Mouse (Mus musculus): ENCODE data around the gene Cdk1. TPM values are rescaled to one million over a fixed set of nuclear protein-coding genes. Genes with fewer than 3 reads are reported as not detected.
A peak's percentile ranks its signal among the peaks of the same experiment; 100 is the strongest.

The Cdk1 gene
- polyA plus RNA-seq, 1 experiment from 2014 or later = 434 TPM

GRCm38 (mm10) chr10:69327362-69327761, 25.4 kb downstream of the Cdk1 start:
- no peaks in the 10 kb centered on the region for H3K36me3 ChIP-seq
- no peaks in the 10 kb centered on the region; the same call in 1 of the 2 replicates for H3K4me1 ChIP-seq (replicated peaks)
- H3K27me3 ChIP-seq = no peaks in the 10 kb centered on the region
- H3K9me3 ChIP-seq = no peaks in the 10 kb centered on the region
- H3K4me3 ChIP-seq (replicated peaks) = no peak overlapping the region
- no peak overlapping the region for H3K9ac ChIP-seq (replicated peaks)
- ATAC-seq (ENCODE audit: insufficient number of reproducible peaks, insufficient read depth, low FRiP score, low TSS enrichment, low read depth) = no peak
- WGBS = 61% methylated on average over 8 of the region's 8 CpGs
- no peak overlapping the region for H3K4me2 ChIP-seq
- no peak overlapping the region for H3K27ac ChIP-seq

- ATAC-seq (ENCODE audit: insufficient number of reproducible peaks, insufficient read depth, low FRiP score, low TSS enrichment, low read depth) = no peak
- Histone ChIP-seq H3K4me1 (replicated peaks) (peaks cover 6% of the 10 kb centered on the region; the same call in 1 of the 2 replicates), H3K9me3 (no peaks in the 10 kb centered on the region), H3K4me2 (no peak overlapping the region), H3K9ac (replicated peaks) (no peak overlapping the region), H3K4me3 (replicated peaks) (no peak overlapping the region), H3K36me3 (no peaks in the 10 kb centered on the region), H3K27ac (no peak overlapping the region), H3K27me3 (no peaks in the 10 kb centered on the region)
- WGBS = 87% methylated on average over 3 of the region's 3 CpGs
Measured at GRCm38 (mm10) chr10:69326433-69326832, 26.3 kb downstream of the Cdk1 start.

- Histone ChIP-seq H3K9ac (replicated peaks) (no peak overlapping the region), H3K27me3 (no peaks in the 10 kb centered on the region), H3K4me1 (replicated peaks) (peaks cover 15% of the 10 kb centered on the region), H3K36me3 (no peaks in the 10 kb centered on the region), H3K9me3 (0 out of 2 replicates have a peak, but pooled peaks cover 3% of the 10 kb centered on the region), H3K4me3 (replicated peaks) (no peak overlapping the region), H3K27ac (no peak overlapping the region), H3K4me2 (no peak overlapping the region)
- no peak for ATAC-seq (ENCODE audit: insufficient number of reproducible peaks, insufficient read depth, low FRiP score, low TSS enrichment, low read depth)
- 90% methylated on average over 7 of the region's 7 CpGs for WGBS
Measured at GRCm38 (mm10) chr10:69324816-69325215, 27.9 kb downstream of the Cdk1 start.

DNA sequence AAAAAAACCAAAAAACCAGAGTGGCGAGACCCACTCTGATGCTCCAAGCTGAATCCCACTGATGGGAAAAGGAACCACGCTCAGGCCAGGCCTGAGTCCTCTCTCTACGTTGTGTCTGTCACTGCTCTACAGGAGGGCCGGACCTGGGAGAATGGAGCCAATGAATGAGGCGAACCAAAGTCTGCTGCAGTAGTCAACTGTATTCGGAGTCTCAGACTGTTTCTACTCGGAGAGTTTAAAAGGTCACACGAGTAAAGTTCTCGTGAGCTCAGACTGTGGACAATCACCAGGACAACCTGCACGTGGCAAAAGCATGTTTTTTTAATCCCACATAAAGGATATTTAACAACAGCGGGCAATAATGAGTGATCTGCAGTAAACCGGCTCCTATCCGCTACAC, 28.8 kb downstream of the Cdk1 start:
- Histone ChIP-seq H3K4me2 (no peak overlapping the region), H3K27ac (no peak overlapping the region), H3K4me1 (replicated peaks) (peaks cover 15% of the 10 kb centered on the region), H3K9ac (replicated peaks) (no peak overlapping the region), H3K36me3 (no peaks in the 10 kb centered on the region), H3K4me3 (replicated peaks) (no peak overlapping the region), H3K9me3 (0 out of 2 replicates have a peak, but pooled peaks cover 4% of the 10 kb centered on the region), H3K27me3 (no peaks in the 10 kb centered on the region)
- no peak for ATAC-seq (ENCODE audit: insufficient number of reproducible peaks, insufficient read depth, low FRiP score, low TSS enrichment, low read depth)
- WGBS = 75% methylated on average over 13 of the region's 13 CpGs

DNA sequence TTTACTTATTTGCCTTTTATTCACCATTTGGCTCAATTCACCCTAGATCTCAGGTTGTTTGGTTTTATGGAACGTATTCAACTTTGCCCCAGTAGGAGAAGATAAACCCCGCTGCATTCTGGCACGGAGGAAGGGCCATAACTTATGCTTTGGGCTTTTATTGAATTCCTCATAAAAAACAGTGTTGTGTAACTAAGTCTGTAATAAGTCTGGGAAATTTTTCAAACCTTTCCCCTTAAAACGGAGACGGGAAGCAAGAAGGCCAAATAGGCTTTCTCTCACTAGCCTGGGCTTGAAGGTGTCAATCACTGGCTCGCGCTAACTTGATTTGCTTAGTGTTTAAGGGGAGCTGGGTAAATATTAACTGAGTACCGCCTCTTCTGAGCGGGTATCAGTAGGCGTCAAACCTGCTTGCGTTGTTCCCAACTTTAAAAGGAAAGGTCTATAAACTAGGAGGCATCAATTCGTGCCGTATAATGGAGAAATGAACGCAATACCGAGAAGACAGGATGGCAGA, 31.2 kb downstream of the Cdk1 start:
- H3K4me2 ChIP-seq = peak overlapping the region; percentile 41

DNA sequence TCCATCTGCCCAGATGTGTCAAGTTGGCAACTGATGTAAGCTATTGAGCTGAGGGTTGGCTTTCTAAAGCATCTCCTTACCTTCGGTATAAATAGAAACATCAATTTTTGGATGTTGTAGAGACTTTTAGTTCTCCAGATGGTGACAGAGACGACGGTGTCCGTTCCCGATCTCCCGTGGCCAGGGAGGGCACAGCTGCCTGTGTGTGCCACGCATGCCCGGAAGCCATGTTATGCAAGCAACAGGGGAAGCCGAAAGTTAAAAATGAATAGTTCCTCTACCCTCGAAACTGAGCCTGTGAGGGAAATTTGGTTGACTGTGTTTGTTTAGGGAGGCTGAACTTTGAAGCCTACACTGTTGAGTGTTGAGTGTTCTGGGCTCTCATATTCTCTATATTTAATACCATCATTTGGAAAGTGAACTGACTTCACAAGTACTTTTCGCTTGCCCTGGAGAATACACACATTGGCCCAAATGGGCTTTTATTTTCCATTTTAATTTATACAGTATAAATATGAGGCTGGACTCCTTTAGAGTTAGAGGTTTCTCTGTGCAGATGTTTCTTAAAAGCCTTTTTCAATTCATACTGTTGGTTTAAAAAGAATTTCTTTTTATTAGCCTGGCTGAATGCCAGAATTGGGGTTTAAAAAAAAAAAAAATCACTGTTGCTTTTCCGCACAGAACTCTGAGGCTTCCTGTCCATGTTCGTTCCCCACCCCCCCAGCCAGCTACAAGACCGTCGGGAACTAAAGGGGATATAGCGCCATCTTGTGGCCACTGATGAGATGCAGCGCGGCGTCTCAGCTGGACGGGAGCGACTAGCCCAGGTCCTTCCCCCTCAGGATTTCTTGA, 31.8 kb downstream of the Cdk1 start:
- Histone ChIP-seq H3K36me3 (no peaks in the 10 kb centered on the region), H3K9me3 (0 out of 2 replicates have a peak, but pooled peaks cover 4% of the 10 kb centered on the region), H3K4me1 (replicated peaks) (peaks cover 15% of the 10 kb centered on the region), H3K4me2 (peak overlapping the region; percentile 41), H3K27me3 (no peaks in the 10 kb centered on the region), H3K4me3 (replicated peaks) (no peak overlapping the region), H3K27ac (peak overlapping the region; percentile 87), H3K9ac (replicated peaks) (no peak overlapping the region)
- ATAC-seq (ENCODE audit: insufficient number of reproducible peaks, insufficient read depth, low FRiP score, low TSS enrichment, low read depth) = peak; percentile 81
- WGBS = 43% methylated on average over 21 of the region's 21 CpGs

More for the DNA sequence above, 31.2 kb downstream of the Cdk1 start:
- Histone ChIP-seq H3K4me3 (replicated peaks) (no peak overlapping the region), H3K27me3 (no peaks in the 10 kb centered on the region), H3K27ac (peak overlapping the region; percentile 54; the same call in 1 of the 2 replicates), H3K9me3 (0 out of 2 replicates have a peak, but pooled peaks cover 4% of the 10 kb centered on the region), H3K4me1 (replicated peaks) (peaks cover 15% of the 10 kb centered on the region), H3K9ac (replicated peaks) (no peak overlapping the region), H3K36me3 (no peaks in the 10 kb centered on the region)
- WGBS = 46% methylated on average over 15 of the region's 15 CpGs
- peak; percentile 54 for ATAC-seq (ENCODE audit: insufficient number of reproducible peaks, insufficient read depth, low FRiP score, low TSS enrichment, low read depth)

GRCm38 (mm10) chr10:69318514-69318913, 34.2 kb downstream of the Cdk1 start:
- H3K9me3 ChIP-seq = 0 out of 2 replicates have a peak, but pooled peaks cover 4% of the 10 kb centered on the region
- no peak overlapping the region for H3K27ac ChIP-seq
- H3K27me3 ChIP-seq = no peaks in the 10 kb centered on the region
- no peak overlapping the region for H3K9ac ChIP-seq (replicated peaks)
- H3K36me3 ChIP-seq = no peaks in the 10 kb centered on the region
- peaks cover 31% of the 10 kb centered on the region for H3K4me1 ChIP-seq (replicated peaks)
- no peak overlapping the region for H3K4me2 ChIP-seq
- 85% methylated on average over 11 of the region's 11 CpGs for WGBS
- ATAC-seq (ENCODE audit: insufficient number of reproducible peaks, insufficient read depth, low FRiP score, low TSS enrichment, low read depth) = no peak
- no peak overlapping the region for H3K4me3 ChIP-seq (replicated peaks)

- H3K9ac ChIP-seq (replicated peaks) = no peak overlapping the region
- H3K27me3 ChIP-seq = no peaks in the 10 kb centered on the region
- H3K9me3 ChIP-seq = no peaks in the 10 kb centered on the region
- 0 out of 2 replicates have a peak, but pooled peaks have one; percentile 45 for ATAC-seq (ENCODE audit: insufficient number of reproducible peaks, insufficient read depth, low FRiP score, low TSS enrichment, low read depth)
- WGBS = 15% methylated on average over 8 of the region's 8 CpGs
- H3K4me1 ChIP-seq (replicated peaks) = peaks cover 21% of the 10 kb centered on the region
- H3K36me3 ChIP-seq = no peaks in the 10 kb centered on the region
- no peak overlapping the region for H3K4me3 ChIP-seq (replicated peaks)
- peak overlapping the region; percentile 13 for H3K4me2 ChIP-seq
- peak overlapping the region; percentile 82 for H3K27ac ChIP-seq
Measured at GRCm38 (mm10) chr10:69313944-69314343, 38.8 kb downstream of the Cdk1 start.

GRCm38 (mm10) chr10:69311867-69312266, 40.9 kb downstream of the Cdk1 start:
- no peak overlapping the region for H3K4me3 ChIP-seq (replicated peaks)
- peaks cover 21% of the 10 kb centered on the region for H3K4me1 ChIP-seq (replicated peaks)
- H3K4me2 ChIP-seq = no peak overlapping the region
- ATAC-seq (ENCODE audit: insufficient number of reproducible peaks, insufficient read depth, low FRiP score, low TSS enrichment, low read depth) = no peak
- WGBS = 83% methylated on average over 16 of the region's 16 CpGs
- no peak overlapping the region for H3K27ac ChIP-seq
- no peaks in the 10 kb centered on the region for H3K36me3 ChIP-seq
- no peak overlapping the region for H3K9ac ChIP-seq (replicated peaks)
- no peaks in the 10 kb centered on the region for H3K27me3 ChIP-seq
- H3K9me3 ChIP-seq = no peaks in the 10 kb centered on the region

DNA sequence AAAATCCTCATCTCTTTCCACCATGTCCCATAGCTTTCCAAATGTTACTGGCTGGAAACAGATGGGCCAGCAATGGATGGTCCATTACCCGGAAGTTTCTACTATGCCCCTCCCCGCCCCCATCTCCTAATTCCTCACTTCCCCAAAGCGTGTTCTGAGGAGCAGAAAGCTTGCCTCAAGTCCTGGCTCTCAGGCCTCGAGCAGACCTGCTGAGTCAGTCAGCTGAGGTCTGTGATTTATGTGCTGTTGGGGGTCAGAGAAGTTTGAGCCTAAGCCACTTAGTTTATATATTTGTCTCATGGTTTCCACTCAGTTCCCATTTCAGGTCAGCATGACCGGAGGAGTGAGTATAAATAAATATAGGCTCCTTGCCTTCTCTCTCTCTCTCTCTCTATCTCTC, 43.6 kb downstream of the Cdk1 start:
- Histone ChIP-seq H3K4me1 (replicated peaks) (peaks cover 20% of the 10 kb centered on the region), H3K9ac (replicated peaks) (no peak overlapping the region), H3K36me3 (no peaks in the 10 kb centered on the region), H3K27ac (no peak overlapping the region), H3K4me2 (no peak overlapping the region), H3K4me3 (replicated peaks) (no peak overlapping the region), H3K9me3 (no peaks in the 10 kb centered on the region), H3K27me3 (no peaks in the 10 kb centered on the region)
- no peak for ATAC-seq (ENCODE audit: insufficient number of reproducible peaks, insufficient read depth, low FRiP score, low TSS enrichment, low read depth)
- 54% methylated on average over 5 of the region's 5 CpGs for WGBS

- 47% methylated on average over 5 of the region's 5 CpGs for WGBS
- H3K4me2 ChIP-seq = no peak overlapping the region
- ATAC-seq (ENCODE audit: insufficient number of reproducible peaks, insufficient read depth, low FRiP score, low TSS enrichment, low read depth) = no peak
Measured at GRCm38 (mm10) chr10:69307067-69307466, 45.7 kb downstream of the Cdk1 start.

More at GRCm38 (mm10) chr10:69307067-69307466, 45.7 kb downstream of the Cdk1 start:
- H3K36me3 ChIP-seq = no peaks in the 10 kb centered on the region
- H3K9me3 ChIP-seq = no peaks in the 10 kb centered on the region
- no peak overlapping the region for H3K4me3 ChIP-seq (replicated peaks)
- H3K27ac ChIP-seq = no peak overlapping the region
- peaks cover 9% of the 10 kb centered on the region for H3K4me1 ChIP-seq (replicated peaks)
- no peak overlapping the region for H3K9ac ChIP-seq (replicated peaks)
- no peaks in the 10 kb centered on the region for H3K27me3 ChIP-seq

Data from limb, embryonic 12.5 days (tissue).